Mouse (Mus musculus) gastrocnemius, postnatal 14 days (tissue): ENCODE data around the gene Gm43064. TPM values are rescaled to one million over a fixed set of nuclear protein-coding genes. Genes with fewer than 3 reads are reported as not detected.

Experiments used
- DNase-seq: peaks from one replicate; pipeline ENCODE4 v3.0.0; 2021; ENCODE audit warnings: mixed read lengths
- intact Hi-C: fragments of 180-260 bp; cut with DNase I; formaldehyde crosslinking; loops from one replicate; pipeline ENCODE4 v1.15.1; 2025; ENCODE audit warnings: low total_unique reads
- total RNA-seq, 2 experiments: library from RNA; stranded (reverse); gene quantifications; 2 replicates each; pipeline ENCODE4 v1.2.3; 2021

Gm43064 gene
- total RNA-seq, 2 experiments from 2014 or later, result 0.11 TPM; not detected in 1

DNA sequence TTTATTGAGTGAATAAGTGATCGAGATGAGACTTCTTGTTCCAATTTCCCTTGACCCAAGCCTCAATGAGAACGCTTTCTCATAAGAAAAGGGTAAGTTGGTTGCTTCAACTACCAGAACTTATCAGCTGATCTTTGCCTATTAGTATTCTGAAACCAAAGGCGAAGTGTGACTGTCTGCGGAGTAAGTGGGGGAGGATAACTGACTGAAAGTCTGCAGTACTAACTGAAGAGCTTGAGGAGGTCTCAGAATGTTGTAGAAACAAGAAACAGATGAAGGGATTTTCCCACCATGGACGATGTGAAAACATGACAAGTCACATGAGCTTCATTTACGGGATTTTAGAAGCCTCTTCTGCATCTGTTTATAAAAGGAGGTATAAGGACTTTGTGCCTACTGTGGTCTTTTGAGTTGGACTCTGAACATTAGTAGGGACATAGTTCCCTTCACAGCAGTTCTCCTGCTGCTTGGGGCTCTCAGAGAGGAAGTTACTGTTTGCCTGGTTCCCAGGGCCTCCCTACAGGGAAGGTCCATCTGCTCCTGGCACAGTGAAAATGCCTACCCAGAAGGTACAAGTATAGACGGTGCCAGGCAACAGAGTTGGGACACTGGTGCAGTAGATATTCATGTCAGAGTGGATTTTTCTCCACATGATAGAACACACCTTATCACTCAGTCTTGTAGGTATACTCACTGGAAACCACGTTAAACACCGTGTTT is 41.4 kb downstream of the Gm43064 start:
- intact Hi-C loops, result no loop called here
- no peak for DNase-seq

- intact Hi-C loops, result no loop called here
- DNase-seq, result no peak
These were observed 42.1 kb downstream of the Gm43064 start for GRCm38 (mm10) chr3:103851481-103851880.

DNA sequence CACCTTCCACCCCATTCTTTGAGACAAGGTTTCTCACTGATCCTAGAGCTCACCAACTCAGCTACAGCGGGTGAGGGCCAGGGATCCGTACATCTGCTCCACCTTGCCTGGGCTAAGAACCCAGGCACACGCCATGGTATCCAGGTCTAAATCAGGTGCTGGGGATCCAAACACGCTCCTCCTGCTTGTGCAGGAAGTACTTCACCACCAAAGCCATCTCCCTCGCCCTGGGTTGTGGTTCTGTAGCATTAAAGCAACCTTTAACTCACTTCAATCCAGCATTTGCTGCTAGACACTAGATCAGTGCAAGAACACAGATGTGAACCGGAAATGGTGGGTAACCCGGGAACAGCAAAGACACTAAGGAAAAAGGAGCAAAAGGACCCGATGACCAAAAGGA is 42.5 kb downstream of the Gm43064 start:
- intact Hi-C loops, result no loop called here
- DNase-seq, result no peak

GRCm38 (mm10) chr3:103852565-103853299 is 43.4 kb downstream of the Gm43064 start:
- intact Hi-C loops, result no loop called here
- DNase-seq, result peak; percentile 19

DNA sequence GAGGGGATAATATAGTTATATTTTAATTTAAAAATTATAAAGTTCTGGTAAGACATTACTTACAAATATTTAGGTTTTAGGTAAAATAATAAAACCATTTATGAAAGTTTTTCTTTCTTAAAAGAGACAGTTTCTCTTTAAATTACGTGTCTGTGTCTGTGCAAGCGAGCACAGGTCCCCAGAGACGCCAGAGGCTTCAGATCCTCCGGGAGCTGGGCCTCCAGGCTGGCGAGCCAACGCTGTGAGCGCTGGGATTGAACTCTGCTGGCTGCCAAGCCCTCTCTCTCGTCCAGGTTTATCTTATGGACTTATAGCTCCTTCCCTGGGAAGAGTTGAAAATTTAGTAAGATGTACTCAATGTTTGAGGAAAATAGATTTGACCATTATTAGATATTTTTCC is 44.4 kb downstream of the Gm43064 start:
- intact Hi-C loops, result no loop called here

DNA sequence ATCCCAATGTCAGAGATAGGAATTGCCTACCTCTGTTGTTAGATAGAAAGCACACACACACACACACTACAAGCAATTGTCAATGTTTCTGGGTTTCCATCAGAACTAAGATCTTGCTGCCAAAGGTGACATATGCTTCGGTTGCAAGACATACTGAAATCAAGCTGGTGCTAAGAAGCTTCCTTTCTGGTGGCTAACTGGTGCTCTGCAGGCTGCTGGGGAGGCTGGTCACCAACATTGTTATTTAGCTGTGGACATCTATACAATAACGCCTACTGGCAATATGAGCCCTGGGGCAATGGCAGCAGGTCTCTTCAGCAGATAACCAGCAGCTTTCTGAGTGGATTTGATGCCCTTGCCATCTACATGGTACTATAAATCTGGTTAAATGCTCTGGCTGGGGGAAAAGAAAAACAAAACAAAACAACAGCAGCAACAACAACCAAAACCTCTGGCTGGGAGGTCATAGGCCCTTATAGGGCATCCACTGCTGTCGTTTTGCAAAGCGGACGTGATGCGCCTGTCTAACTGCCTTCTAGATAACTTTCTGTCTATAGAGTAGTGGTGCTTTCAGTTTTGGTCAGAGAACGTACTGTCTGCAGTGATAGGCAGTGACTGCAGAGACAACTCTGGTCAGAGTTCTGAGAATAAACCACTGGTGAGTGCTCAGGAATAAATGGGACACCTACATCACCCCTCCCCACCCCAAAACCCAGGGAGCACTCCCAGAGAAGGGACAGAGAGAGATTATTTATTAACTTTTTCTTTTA is 47.8 kb downstream of the Gm43064 start:
- DNase-seq, result no peak
- intact Hi-C loops, result no loop called here

More for the DNA sequence above, 44.4 kb downstream of the Gm43064 start:
- DNase-seq, result no peak

GRCm38 (mm10) chr3:103857977-103858563 is 48.7 kb downstream of the Gm43064 start:
- DNase-seq, result no peak
- intact Hi-C loops, result no loop called here

DNA sequence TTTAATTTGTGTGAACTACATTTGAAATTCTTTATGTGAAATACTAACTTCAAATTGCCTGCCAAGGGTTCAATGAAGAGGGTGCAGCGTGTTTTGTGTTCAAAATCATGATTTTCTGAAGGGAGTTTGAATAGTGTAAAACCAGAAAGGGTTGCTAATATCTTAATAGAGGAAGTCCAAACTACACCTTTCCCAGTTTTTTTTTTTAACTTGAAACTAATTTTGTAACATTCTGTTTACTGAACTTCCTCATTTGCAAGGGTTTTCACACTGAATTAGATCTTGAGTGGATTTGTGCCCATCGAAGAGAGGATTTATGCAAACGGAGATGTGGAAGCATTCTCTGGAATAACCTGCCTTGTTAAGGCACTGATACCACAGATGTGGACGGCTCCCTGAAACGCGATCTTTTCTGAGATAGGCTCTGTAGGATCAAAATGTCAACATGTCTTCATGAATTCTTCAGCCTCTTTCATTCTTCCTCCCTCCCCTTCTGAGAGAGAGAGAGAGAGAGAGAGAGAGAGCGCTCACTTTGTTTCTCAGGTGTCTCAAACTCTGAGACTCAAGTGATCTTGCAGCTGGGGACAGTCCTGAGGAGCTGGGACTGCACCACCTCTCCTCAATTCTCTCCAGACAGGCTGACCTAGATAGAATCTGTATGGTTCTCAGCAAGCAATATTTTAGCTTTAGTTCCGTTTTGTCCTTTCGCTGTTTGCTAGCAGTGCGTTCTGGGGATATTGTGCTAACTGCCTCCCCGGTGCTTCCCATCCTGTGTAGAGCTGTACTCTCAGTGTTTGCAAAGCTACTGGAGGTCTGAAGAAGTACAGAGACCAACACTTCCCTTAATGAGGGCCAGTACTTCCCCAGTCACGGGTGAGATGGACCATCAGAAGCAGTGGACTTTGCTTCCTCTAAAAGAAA is 49.8 kb downstream of the Gm43064 start, which contains the start of gene Ptpn22:
TSS of gene Ptpn22 (plus strand) at position 915 of the 921 bp plus-strand sequence.
- intact Hi-C loops, result no loop called here
- no peak for DNase-seq

- DNase-seq, result no peak
- intact Hi-C loops, result no loop called here
These were observed 50.5 kb downstream of the Gm43064 start for GRCm38 (mm10) chr3:103859851-103860391.

DNA sequence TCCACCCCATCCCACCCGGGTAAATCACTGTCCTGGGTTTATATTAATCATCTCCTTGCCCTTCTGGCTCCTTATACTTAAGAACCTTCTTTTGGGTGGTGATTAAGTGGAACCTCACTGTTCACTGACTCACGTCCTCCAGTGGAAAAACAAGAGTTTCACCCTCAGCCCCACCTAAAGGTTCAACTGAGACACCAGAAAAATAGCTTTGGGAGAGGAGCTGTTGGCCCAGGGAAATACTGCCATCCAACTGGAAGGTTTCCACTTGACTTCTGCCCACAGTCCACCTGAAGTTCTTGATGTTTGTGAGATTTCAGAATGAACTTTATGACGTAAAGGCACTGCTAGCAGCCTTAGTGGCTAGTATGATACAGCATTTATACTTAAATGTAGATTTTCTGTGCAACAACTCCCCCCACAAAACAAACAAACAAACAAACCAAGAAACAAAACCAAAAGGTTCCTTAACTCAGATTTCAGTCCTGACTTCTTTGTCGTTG is 53.4 kb downstream of the Gm43064 start:
- no peak for DNase-seq
- intact Hi-C loops, result no loop called here

DNA sequence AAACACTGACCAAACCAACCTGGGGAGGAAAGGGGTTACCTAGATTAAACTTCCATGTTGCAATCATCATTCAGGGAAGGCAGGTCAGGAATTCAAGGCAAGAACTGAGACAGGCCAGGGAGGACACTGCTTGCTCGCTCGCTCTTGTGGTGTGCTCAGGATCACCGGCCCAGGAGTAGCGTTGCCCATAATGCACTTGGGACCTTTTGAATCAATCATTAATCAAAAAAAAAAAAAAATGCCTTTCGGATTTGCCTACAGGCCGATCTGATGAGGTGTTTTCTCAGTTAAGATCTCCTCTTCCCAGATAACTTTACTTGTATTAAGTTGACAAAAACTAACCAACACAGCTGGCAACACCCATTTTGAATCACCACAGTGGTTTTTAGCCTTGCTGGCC is 54.8 kb downstream of the Gm43064 start:
- intact Hi-C loops, result no loop called here
- DNase-seq, result no peak

DNA sequence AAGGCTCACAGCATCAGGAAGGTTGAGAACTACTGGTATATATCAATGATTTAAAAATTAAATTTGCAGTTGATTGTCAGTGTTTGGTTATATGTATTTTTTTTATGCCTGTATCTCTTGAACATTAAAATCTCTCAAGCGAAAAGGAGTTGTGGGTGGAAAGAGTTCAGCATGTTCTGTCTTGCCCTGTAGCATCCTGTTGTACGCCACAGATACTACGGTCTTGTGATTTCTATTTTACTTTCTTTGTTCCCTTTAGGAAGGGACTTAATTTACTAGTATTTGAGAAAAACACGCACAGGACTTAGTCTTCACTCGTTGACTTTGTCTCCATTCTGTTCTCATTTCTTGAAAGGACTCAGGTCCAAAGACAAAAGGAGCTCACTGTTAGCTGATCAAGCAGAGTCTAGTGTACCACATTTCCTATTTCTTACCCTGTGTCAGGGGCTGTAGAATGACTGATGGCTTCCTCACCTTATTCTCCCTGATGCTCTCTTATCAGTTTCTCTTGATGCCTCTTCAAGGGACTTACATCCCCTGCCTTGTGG is 58.1 kb downstream of the Gm43064 start:
- DNase-seq, result no peak
- intact Hi-C loops, result no loop called here

GRCm38 (mm10) chr3:103868008-103868407 is 58.6 kb downstream of the Gm43064 start:
- DNase-seq, result no peak
- intact Hi-C loops, result no loop called here

- intact Hi-C loops, result no loop called here
- DNase-seq, result no peak
These were observed 63.3 kb downstream of the Gm43064 start for GRCm38 (mm10) chr3:103872663-103873098.

DNA sequence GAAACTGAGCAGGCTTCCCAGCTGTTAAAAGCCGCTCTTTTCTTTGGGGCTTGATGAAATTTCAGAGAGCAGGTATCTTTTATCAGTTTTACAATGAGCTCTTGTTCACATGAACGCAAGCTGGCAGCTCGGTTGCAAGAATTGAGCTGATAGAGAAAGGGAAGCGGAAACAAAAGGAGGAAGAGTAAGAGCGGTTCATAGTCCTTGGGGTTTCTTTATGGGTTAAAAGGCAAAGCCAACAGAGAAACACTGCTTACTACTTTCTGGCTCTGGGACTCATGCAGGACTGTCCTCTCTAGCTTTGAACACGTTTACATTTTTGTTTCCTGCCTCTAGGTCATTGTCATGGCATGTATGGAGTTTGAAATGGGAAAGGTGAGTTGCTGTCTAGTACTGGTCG is 65.0 kb downstream of the Gm43064 start:
- intact Hi-C loops, result no loop called here
- no peak for DNase-seq

- DNase-seq, result no peak
- intact Hi-C loops, result loop anchor here (10.0 kb wide), 1 partner anchor 151 kb away; the partner anchor contains the start of genes Gm10964 and Olfml3
These were observed 76.6 kb downstream of the Gm43064 start for GRCm38 (mm10) chr3:103885946-103886345.

- DNase-seq, result peak; percentile 14
These were observed 78.2 kb downstream of the Gm43064 start for GRCm38 (mm10) chr3:103887581-103887980.

More at GRCm38 (mm10) chr3:103887581-103887980, 78.2 kb downstream of the Gm43064 start:
- intact Hi-C loops, result loop anchor here (10.0 kb wide), 1 partner anchor 153 kb away; the partner anchor contains the start of genes Gm10964 and Olfml3
